Mouse (Mus musculus): ENCODE measurements around the gene Kif5a. TPM values are rescaled to one million over a fixed set of nuclear protein-coding genes. Genes with fewer than 3 reads are reported as not detected.
A peak's percentile ranks its signal among the peaks of the same experiment; 100 is the strongest.

Gene Kif5a
- total RNA-seq, 2 experiments from 2014 or later: 0.10 to 0.20 TPM

DNA sequence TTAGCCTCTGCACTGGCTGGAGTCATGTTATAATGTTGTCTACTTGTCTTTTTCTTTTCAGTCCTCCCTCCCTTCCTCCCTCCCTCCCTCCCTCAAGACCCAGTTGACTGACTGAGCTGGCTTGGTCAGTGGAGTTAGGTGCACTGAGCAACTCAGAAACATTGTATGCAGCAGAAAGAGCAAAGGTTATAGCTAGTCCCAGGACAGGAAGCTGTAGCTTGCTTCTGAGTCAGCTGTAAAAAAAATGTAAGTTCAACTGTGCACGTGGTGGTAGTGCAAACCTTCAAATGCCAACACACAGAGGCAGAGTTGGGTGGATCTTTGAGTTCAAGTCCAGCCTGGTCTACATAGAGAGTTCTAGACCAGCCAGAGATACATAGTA, 48.7 kb downstream of the Kif5a start:
- no peak for DNase-seq
- TF ChIP-seq CTCF (IDR thresholded peaks at IDR 0.05): no peak
- Histone ChIP-seq H3K4me3 (no peak overlapping the region), H3K27ac (no peak overlapping the region)
- intact Hi-C loops (cut with DNase I): loop anchor here (5.0 kb wide), 1 partner anchor 37 kb away; no protein-coding TSS in a partner anchor

DNA sequence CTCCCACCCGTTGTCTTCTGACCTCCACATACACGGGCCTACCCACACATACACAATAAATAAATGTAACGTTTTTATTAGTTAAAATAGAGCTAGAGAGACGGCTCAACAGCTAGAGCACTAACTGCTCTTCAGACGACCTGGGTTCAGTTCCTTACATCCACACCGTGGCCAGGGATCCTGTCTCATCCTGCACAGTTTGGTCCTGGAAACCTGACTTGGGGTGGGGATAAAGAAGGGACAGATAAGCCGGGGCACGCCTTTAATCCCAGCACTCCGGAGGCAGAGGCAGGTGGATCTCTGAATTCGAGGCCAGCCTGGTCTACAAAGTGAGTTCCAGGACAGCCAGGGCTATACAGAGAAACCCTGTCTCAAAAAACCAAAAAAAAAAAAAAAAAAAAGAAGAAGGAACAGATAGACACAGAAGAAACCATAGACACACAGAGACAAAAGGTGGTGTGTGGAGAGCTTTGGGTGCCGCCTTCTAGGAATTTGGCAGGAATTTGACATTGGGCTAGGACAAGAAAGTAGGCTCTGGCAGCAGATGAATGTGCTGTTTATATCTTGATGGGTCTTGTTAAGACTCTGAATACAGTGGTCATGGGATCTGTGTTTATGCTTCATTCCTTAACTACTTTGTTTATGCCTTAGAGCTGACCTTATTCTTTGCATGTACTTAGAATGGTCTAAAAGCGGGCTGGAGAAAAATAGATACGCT, 49.3 kb downstream of the Kif5a start:
- H3K4me3 ChIP-seq: no peak overlapping the region
- intact Hi-C loops (cut with DNase I): loop anchor here (5.0 kb wide), 1 partner anchor 37 kb away; no protein-coding TSS in a partner anchor
- no peak overlapping the region for H3K27ac ChIP-seq
- no peak for DNase-seq
- no peak for TF ChIP-seq CTCF (IDR thresholded peaks at IDR 0.05)

DNA sequence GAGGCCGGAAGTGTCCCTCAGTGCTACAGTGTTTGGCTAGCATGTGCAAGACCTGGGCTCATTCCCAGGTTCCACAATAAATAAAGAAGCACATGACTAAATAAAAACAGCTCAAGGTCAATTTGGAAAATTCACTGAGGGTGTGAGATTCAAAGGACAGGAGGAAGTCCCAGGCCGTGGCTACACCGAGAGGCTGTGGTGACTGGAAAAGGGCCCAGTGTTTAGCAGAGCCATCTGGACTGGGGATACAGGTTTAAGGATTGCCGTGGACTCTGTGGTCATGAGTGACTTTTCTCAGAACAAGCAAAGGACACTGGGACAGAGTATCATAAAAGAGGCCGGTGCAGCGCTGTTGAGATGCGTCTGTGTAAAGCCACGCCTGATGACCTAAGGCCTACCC, 49.9 kb downstream of the Kif5a start:
- no peak for TF ChIP-seq CTCF (IDR thresholded peaks at IDR 0.05)
- H3K4me3 ChIP-seq: no peak overlapping the region
- H3K27ac ChIP-seq: no peak overlapping the region
- intact Hi-C loops (cut with DNase I): loop anchor here (5.0 kb wide), 1 partner anchor 36 kb away; no protein-coding TSS in a partner anchor
- DNase-seq: no peak

DNA sequence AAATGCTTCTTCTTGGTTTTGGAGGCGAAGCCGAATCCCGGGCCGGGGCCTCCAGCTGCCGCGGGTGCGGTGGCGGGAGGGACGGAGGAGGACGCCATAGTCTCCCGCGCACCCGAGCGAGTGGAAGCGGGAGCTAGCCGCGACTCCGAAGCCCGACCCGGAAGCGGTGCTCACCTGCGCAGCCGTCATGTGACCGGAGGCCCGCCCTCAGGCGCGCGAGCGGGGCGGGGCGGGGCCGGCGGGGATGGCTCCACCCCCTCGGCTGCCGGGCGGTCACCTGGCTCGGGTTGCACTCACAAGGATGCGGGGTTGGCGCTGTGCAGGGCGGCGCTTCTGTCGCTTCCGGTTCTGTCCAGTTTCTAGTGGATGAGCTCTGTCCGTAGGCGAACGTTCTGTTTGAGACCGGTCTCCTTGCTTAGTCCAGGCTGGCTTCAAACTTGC, 51.7 kb downstream of the Kif5a start, which contains the start of gene Pip4k2c:
Gene Pip4k2c (minus strand): TSS at position 172 of the 441 bp plus-strand sequence.
- H3K4me3 ChIP-seq: peak within 1 kb of the TSS; percentile 99
- intact Hi-C loops (cut with DNase I): loop anchor here (5.0 kb wide), 1 partner anchor 34 kb away; no protein-coding TSS in a partner anchor
- no peak for TF ChIP-seq CTCF (IDR thresholded peaks at IDR 0.05)
- peak; percentile 95 for DNase-seq
- H3K27ac ChIP-seq: peak within 1 kb of the TSS; percentile 89

DNA sequence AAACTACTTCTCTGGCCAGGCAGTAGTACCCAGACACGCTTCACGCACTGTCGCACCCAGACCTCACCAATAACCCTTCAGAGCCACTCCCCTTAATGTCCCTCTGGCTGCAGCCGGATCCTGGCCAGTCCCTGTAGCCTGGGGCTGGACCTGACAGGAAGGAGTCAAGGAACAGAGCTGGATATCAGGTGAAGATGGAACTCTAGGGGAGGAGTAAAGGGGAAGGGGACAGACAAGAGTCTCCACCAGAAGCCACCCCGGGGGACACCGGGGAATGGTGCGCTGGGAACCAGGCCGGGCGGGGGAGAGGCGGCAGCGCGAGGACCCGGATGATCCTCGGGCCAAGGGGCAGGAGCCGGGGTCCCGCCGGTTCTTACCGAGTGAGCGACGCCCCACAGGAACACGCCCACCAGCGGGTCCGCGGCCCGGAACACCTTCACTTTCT, 52.2 kb downstream of the Kif5a start:
- peak; percentile 40 for DNase-seq

DNA sequence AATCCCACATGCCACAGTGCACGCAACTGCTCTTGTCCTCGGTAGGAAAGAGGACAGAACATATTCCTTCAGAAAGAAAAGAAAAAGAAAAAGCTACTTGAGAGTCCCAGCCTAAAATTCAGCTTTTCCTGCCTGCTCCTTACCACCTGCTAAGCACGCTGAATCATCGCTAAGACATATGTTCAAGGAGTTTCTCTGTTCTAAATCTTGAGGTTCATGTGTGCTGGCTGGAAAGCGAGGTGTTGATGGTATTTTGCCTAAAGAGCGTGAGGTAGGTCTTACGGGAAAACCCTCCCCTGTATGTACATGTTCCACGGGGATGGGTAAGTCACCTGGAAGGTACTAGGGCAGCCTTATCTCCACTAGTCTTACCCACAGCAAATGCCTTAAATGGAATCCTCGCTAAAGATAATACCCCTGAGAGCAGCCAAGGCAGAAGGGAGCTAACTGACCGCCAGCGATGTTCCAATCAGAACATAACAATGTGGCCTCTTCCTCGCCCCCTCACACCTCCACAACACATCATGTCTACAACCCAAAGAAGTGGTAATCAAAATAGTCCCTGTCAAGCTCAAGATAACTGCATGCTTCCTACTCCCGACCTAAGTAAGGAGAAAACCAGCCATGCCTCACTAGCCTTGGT, 53.1 kb downstream of the Kif5a start:
- DNase-seq: no peak
- Histone ChIP-seq H3K27ac (no peak overlapping the region), H3K4me3 (no peak overlapping the region; the same call in 1 of the 2 replicates)
- TF ChIP-seq CTCF (IDR thresholded peaks at IDR 0.05): no peak
- intact Hi-C loops (cut with DNase I): loop anchor here (5.0 kb wide), 1 partner anchor 33 kb away; no protein-coding TSS in a partner anchor

More for the DNA sequence above, 52.2 kb downstream of the Kif5a start:
- H3K27ac ChIP-seq: peak overlapping the region; percentile 89
- TF ChIP-seq CTCF (IDR thresholded peaks at IDR 0.05): no peak
- intact Hi-C loops (cut with DNase I): loop anchor here (5.0 kb wide), 1 partner anchor 34 kb away; no protein-coding TSS in a partner anchor
- peak overlapping the region; percentile 99 for H3K4me3 ChIP-seq

DNA sequence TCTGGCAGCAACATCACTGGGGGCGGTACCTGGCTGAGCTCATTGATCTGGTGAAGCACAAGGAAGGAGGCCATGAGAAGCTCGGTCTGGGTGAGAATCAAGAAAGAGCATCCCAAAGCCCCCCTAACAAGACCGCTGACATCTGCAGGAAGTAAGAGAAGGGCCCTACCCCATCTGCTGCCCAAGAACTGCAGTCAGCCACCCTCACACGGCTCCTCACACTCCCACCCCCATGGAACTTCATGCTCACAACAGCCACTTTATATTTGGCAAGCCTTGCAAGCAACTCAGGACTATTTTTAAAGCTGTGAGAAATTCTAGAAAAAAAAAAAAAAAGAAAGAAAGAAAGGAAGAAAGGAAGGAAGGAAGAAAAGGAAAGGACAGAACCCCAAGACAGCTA, 54.2 kb downstream of the Kif5a start:
- no peak for DNase-seq
- TF ChIP-seq CTCF (IDR thresholded peaks at IDR 0.05): no peak
- Histone ChIP-seq H3K4me3 (no peak overlapping the region), H3K27ac (no peak overlapping the region)
- intact Hi-C loops (cut with DNase I): no loop called here

DNA sequence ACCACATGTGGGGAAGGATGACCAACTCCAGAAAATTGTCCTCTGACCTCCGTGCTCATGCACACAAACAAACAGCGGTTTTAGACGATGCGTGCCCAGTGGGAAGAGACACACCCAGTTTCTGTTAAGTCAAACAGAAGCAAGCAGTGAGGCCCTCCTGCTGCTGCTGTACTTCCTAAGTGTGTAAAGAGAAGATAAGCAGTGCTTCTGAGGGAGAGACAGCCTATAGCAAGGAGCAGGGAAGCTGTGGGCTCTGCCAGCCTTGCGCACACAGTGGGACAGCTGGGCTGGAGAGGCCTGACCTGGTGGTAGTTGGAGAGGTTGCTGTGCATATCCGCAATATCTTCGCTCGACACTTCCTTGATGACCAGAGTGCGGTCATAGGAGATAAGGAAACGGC, 57.8 kb downstream of the Kif5a start:
- no peak overlapping the region for H3K4me3 ChIP-seq
- no peak for TF ChIP-seq CTCF (IDR thresholded peaks at IDR 0.05)
- H3K27ac ChIP-seq: no peak overlapping the region
- intact Hi-C loops (cut with DNase I): no loop called here
- no peak for DNase-seq

DNA sequence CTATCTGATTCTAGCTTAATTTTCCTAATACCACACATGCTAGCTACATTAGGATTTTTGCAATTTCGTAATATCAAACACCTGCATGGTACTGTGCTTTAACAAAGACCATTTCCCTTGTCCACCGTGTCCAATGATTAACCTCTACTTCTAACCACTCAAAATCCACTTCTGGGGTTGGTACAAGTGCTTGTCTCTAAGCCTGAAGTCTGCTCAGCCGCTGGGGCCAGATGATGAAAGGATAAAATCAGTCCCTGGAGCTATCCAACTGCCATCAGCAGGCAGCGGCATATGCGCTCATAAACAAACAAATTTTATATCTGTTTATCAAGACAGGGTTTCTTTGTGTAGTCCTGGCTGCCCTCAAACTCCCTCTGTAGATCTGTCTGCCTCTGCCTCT, 58.6 kb downstream of the Kif5a start:
- no peak for DNase-seq
- no peak for TF ChIP-seq CTCF (IDR thresholded peaks at IDR 0.05)
- H3K4me3 ChIP-seq: no peak overlapping the region
- no peak overlapping the region for H3K27ac ChIP-seq
- intact Hi-C loops (cut with DNase I): no loop called here

DNA sequence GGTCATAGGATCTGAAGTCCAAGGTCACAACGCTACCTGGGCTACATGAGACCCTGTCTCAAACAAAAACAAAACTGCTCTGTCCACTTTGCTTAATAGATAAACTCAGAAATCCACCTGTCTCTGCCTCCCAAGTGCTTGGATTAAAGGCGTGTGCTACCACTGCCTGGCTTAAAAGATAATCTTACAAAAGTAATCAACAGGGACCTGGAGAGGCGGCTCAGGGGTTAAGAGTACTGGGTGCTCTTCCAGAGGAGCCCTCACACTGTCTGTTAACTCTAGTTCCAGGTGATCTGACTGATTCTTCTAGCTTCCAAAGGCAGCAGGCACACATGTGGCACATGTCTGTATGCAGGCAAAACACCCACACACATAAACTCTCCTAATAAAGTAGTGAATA, 60.0 kb downstream of the Kif5a start:
- no peak for TF ChIP-seq CTCF (IDR thresholded peaks at IDR 0.05)
- Histone ChIP-seq H3K27ac (no peak overlapping the region), H3K4me3 (no peak overlapping the region)
- intact Hi-C loops (cut with DNase I): no loop called here
- no peak for DNase-seq

DNA sequence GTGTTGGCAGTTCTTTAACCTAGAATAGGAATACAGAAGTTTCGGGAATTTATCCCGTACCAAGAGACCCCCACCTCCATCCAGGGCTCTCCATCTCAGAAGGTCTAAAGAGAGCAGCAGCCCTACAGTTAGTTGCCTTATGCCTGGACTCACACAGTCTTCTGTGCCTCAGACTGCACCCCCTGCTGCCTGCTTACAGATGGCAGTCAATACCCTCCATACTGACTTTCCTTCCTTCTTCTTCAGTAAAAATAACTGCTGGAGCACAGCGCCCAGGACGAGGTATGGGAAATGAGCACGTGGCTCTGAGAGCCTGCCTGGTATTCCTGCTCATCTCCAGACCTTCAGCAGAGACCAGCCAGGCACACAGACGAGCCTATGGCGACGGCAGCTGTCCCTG, 62.9 kb downstream of the Kif5a start:
- intact Hi-C loops (cut with DNase I): no loop called here
- TF ChIP-seq CTCF (IDR thresholded peaks at IDR 0.05): no peak
- no peak for DNase-seq
- Histone ChIP-seq H3K27ac (no peak overlapping the region), H3K4me3 (no peak overlapping the region)

DNA sequence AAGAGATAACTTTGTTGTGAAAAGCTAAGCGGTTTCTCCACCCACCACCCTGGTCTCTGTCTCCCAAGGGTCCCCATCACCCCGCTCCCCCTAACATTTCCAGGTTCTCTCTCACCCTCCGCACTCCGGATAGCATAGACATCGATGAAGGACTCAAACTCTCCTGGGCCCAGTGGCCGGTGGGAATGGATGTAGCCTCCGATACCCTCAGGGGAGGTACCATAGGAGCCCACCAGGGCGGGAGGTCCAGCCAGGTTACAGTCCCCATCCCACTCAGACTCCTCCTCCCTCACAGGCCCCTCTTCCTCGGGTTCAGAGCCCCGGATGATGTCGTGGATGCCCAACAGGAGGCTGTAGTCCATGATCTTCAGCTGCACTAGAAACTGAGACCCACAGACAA, 63.7 kb downstream of the Kif5a start:
- H3K27ac ChIP-seq: no peak overlapping the region; the same call in 1 of the 2 replicates
- H3K4me3 ChIP-seq: no peak overlapping the region
- DNase-seq: no peak
- intact Hi-C loops (cut with DNase I): no loop called here
- TF ChIP-seq CTCF (IDR thresholded peaks at IDR 0.05): no peak

DNA sequence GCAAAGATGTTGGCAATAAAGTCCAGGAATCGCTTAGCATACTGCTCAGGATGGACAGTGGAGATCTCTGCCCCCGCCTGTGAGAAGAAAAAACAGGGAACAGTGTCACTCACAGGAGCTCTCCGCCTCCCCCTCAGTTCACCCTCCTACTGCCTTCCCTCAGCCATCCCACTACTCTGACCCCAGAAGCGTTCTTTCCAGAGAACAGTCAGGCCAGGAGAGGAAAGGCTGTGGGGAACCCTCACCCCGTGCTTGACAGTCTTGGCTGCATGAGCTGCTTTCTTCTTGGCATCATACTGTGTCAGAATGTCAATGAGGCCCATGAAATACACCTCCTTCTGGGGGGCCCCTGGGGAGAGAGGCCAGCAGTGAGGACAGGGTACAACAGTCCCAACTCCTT, 64.1 kb downstream of the Kif5a start:
- intact Hi-C loops (cut with DNase I): no loop called here
- TF ChIP-seq CTCF (IDR thresholded peaks at IDR 0.05): no peak
- peak overlapping the region; percentile 93 for H3K27ac ChIP-seq
- H3K4me3 ChIP-seq: no peak overlapping the region
- DNase-seq: no peak
